21 mouse cellular contexts compared by ENCODE assay signal in the genomic region with DNA sequence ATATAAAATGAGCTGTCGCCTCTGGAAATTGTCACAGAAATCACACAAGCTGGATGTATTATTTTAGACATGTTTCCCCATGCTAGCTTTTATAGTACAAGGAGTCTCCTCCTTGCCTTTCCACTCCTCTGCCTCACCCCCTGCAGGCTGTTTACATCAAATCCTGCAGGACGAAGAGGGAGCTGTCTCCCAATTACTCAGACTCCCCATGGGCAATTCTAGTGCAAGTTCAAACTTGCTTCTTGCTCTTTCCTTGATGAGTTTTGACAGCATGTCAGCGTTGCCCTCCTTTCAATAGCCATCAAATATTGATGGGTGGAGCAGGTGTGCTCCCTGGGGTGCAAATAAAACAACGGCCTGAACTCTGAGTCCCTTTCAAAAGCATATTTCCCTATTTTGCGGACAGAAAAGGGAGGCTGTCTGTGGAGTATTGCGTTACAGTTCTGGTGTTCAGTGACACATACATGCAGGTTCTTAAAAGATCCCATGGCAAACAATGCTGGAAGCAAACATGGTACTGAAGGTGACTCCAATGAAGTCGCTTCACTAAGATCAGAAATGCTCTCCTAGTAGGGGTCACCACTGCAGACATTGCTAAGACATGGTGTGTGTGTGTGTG.
DNase-seq lines count a peak whose midpoint lies in the region; ATAC-seq lines count a peak whose summit lies in the region.
"Had no signal": no experiment of that assay in that cellular context is flagged by ENCODE, and none has a peak within 500 bp of the region (broad histone marks: within the 10 kb centered on the region; RNA-seq: fewer than 3 reads in every experiment).

No protein-coding gene starts in this region.

- H3K27me3 ChIP-seq in forebrain, embryonic 13.5 days = no peaks in the 10 kb centered on the region
- H3K27me3 ChIP-seq in forebrain, embryonic 16.5 days (replicated peaks; ENCODE audit: control insufficient read depth, insufficient read depth, low read length) = no peaks in the 10 kb centered on the region
- H3K27me3 ChIP-seq in midbrain, embryonic 14.5 days (ENCODE audit: control insufficient read depth, insufficient read depth, low read length) = no peaks in the 10 kb centered on the region
- H3K27me3 ChIP-seq: embryonic facial prominence, embryonic 13.5 days; stomach, embryonic 15.5 days had no signal

- 0 out of 2 replicates have a peak, but pooled peaks have one; percentile 4 for ATAC-seq in forebrain, embryonic 13.5 days
- no peak for ATAC-seq in forebrain, embryonic 16.5 days
- ATAC-seq in midbrain, embryonic 14.5 days (ENCODE audit: low FRiP score, low TSS enrichment) = peak; percentile 59; the same call in 1 of the 2 replicates
- ATAC-seq: activated CD4-positive, CD25-positive, alpha-beta regulatory T cell, adult 4 months had no signal

- WGBS in forebrain, embryonic 13.5 days = 48% methylated on average over 7 of the region's 7 CpGs
- WGBS in forebrain, embryonic 16.5 days = 43% methylated on average over 7 of the region's 7 CpGs
- WGBS in midbrain, embryonic 14.5 days = 31% methylated on average over 7 of the region's 7 CpGs

- no peaks in the 10 kb centered on the region for H3K36me3 ChIP-seq in forebrain, embryonic 13.5 days (ENCODE audit: poor library complexity, severe bottlenecking)
- H3K36me3 ChIP-seq in forebrain, embryonic 16.5 days (ENCODE audit: control insufficient read depth, insufficient read depth) = no peaks in the 10 kb centered on the region
- no peaks in the 10 kb centered on the region for H3K36me3 ChIP-seq in midbrain, embryonic 14.5 days (ENCODE audit: control insufficient read depth, insufficient read depth, low read length)
- H3K36me3 ChIP-seq: embryonic facial prominence, embryonic 13.5 days; stomach, embryonic 15.5 days had no signal

- peak; percentile 8 for DNase-seq in ovary, postnatal 36 days (ENCODE audit: low spot score)
- no peak for DNase-seq in ovary, postnatal 10 days (ENCODE audit: low spot score)
- peak; percentile 60 for DNase-seq in midbrain, embryonic 14.5 days
- no peak for DNase-seq in heart, postnatal 14 days
- no peak for DNase-seq in urinary bladder, postnatal 14 days (ENCODE audit: low spot score)
- no peak for DNase-seq in adrenal gland, postnatal 36 days
- DNase-seq: adrenal gland, postnatal 25 days; cerebellum, postnatal 10 days; gastrocnemius, postnatal 14 days; heart, postnatal 4 days; kidney, adult 11 months; kidney, postnatal 25 days; lung, postnatal 10 days; thymus, postnatal 14 days had no signal

- H3K4me1 ChIP-seq in forebrain, embryonic 13.5 days = peaks cover 5% of the 10 kb centered on the region
- H3K4me1 ChIP-seq in forebrain, embryonic 16.5 days (replicated peaks; ENCODE audit: control insufficient read depth, insufficient read depth, low read length) = peaks cover 7% of the 10 kb centered on the region
- 0 out of 2 replicates have a peak, but pooled peaks cover 3% of the 10 kb centered on the region for H3K4me1 ChIP-seq in midbrain, embryonic 14.5 days (ENCODE audit: control insufficient read depth, insufficient read depth, low read length)
- H3K4me1 ChIP-seq: stomach, embryonic 15.5 days had no signal

- H3K9ac ChIP-seq in forebrain, embryonic 13.5 days = no peak overlapping the region
- H3K9ac ChIP-seq in forebrain, embryonic 16.5 days (replicated peaks; ENCODE audit: low read depth, low read length) = no peak overlapping the region
- H3K9ac ChIP-seq in midbrain, embryonic 14.5 days (replicated peaks; ENCODE audit: low read length) = no peak overlapping the region
- H3K9ac ChIP-seq: embryonic facial prominence, embryonic 13.5 days; liver, embryonic 14.5 days; stomach, embryonic 15.5 days had no signal

- H3K9me3 ChIP-seq in forebrain, embryonic 13.5 days (replicated peaks) = no peaks in the 10 kb centered on the region
- no peaks in the 10 kb centered on the region for H3K9me3 ChIP-seq in forebrain, embryonic 16.5 days (ENCODE audit: control insufficient read depth, low read length)
- no peaks in the 10 kb centered on the region for H3K9me3 ChIP-seq in midbrain, embryonic 14.5 days (ENCODE audit: control insufficient read depth, low read length)
- H3K9me3 ChIP-seq: embryonic facial prominence, embryonic 13.5 days; stomach, embryonic 15.5 days had no signal

- H3K4me2 ChIP-seq in forebrain, embryonic 13.5 days = no peak overlapping the region
- no peak overlapping the region for H3K4me2 ChIP-seq in forebrain, embryonic 16.5 days (ENCODE audit: low read length)
- H3K4me2 ChIP-seq in midbrain, embryonic 14.5 days (ENCODE audit: low read length) = no peak overlapping the region
- H3K4me2 ChIP-seq: embryonic facial prominence, embryonic 13.5 days; heart, embryonic 11.5 days; stomach, embryonic 15.5 days had no signal

- H3K4me3 ChIP-seq in forebrain, embryonic 13.5 days = no peak overlapping the region
- no peak overlapping the region for H3K4me3 ChIP-seq in forebrain, embryonic 16.5 days (replicated peaks; ENCODE audit: low read length)
- no peak overlapping the region for H3K4me3 ChIP-seq in midbrain, embryonic 14.5 days (replicated peaks; ENCODE audit: low read depth, low read length)
- H3K4me3 ChIP-seq: embryonic facial prominence, embryonic 13.5 days; stomach, embryonic 15.5 days had no signal

- no peak overlapping the region for H3K27ac ChIP-seq in forebrain, embryonic 13.5 days
- H3K27ac ChIP-seq in forebrain, embryonic 16.5 days (ENCODE audit: low read length) = no peak overlapping the region
- H3K27ac ChIP-seq in midbrain, embryonic 14.5 days (replicated peaks; ENCODE audit: low read depth, low read length) = peak overlapping the region; percentile 33; the same call in 1 of the 2 replicates
- H3K27ac ChIP-seq: embryonic facial prominence, embryonic 13.5 days; liver, embryonic 14.5 days; stomach, embryonic 15.5 days had no signal

- intact Hi-C loops in heart, postnatal 14 days (cut with DNase I) = no loop called here

Comparison
In these comparisons a context has a peak if more than half of its experiments do, and no peak if none do; other contexts are left out.
1. DNase-seq: peak in ovary, postnatal 36 days (single experiment) and midbrain, embryonic 14.5 days (single experiment); none in ovary, postnatal 10 days (single experiment), heart, postnatal 14 days (0 of 2), urinary bladder, postnatal 14 days (single experiment) and adrenal gland, postnatal 36 days (0 of 2).